Mouse (Mus musculus) olfactory bulb, adult 2 months (tissue): ENCODE measurements around the gene Mafg. TPM values are rescaled to one million over a fixed set of nuclear protein-coding genes. Genes with fewer than 3 reads are reported as not detected.

ENCODE experiments used
- H3K27ac ChIP-seq: fragments of 200-500 bp; 2 replicates; pipeline ENCODE4 v1.5.1; 2012; ENCODE audit warnings: low read depth, low read length; ENCODE audit not compliant: insufficient read depth
- H3K4me1 ChIP-seq: fragments of 200-500 bp; 2 replicates; pipeline ENCODE4 v1.6.1; 2012; ENCODE audit warnings: low read length; ENCODE audit not compliant: control insufficient read depth, insufficient read depth
- H3K4me3 ChIP-seq: fragments of 200-500 bp; 2 replicates; pipeline ENCODE4 v1.5.1; 2012; ENCODE audit warnings: mild to moderate bottlenecking, low read depth, low read length, moderate library complexity; ENCODE audit not compliant: insufficient read depth
- CTCF ChIP-seq: fragments of 200-500 bp; IDR thresholded peaks from 2 replicates; pipeline ENCODE4 v1.5.1; 2012; ENCODE audit warnings: low read depth, mild to moderate bottlenecking, low read length, moderate library complexity; ENCODE audit not compliant: insufficient read depth
- POLR2A ChIP-seq: fragments of 200-500 bp; IDR thresholded peaks from 2 replicates; pipeline ENCODE4 v1.6.1; 2012; ENCODE audit warnings: mild to moderate bottlenecking, low read depth, low read length, moderate library complexity; ENCODE audit not compliant: insufficient read depth
- WGBS: fragments of 180-500 bp; shearing (Covaris S2); methylation state at CpG from one replicate; pipeline ENCODE4 v1.1.7; 2018; 5-methylcytosine and 5-hydroxymethylcytosine counted together
- polyA plus RNA-seq: library from polyadenylated mRNA; stranded (reverse); fragments of >200 nt; gene quantifications from 2 replicates; pipeline ENCODE4 v1.2.4, GENCODE M21; 2012; ENCODE audit warnings: low replicate concordance; ENCODE audit not compliant: missing spikeins, insufficient read depth, insufficient read length

The Mafg gene
- polyA plus RNA-seq, 1 experiment: not detected

GRCm38 (mm10) chr11:120647047-120647830 lies 13.8 kb upstream of the Mafg start:
- peaks cover 27% of the 10 kb centered on the region for H3K4me1 ChIP-seq
- TF ChIP-seq CTCF: no peak
- no peak for TF ChIP-seq POLR2A
- H3K27ac ChIP-seq: peak overlapping the region; percentile 97
- WGBS: 83% methylated on average over 35 of the region's 35 CpGs
- peak overlapping the region; percentile 75 for H3K4me3 ChIP-seq

- Histone ChIP-seq H3K4me1 (peaks cover 27% of the 10 kb centered on the region), H3K4me3 (peak within 1 kb of the TSS; percentile 55), H3K27ac (no peak within 1 kb of the TSS)
- TF ChIP-seq CTCF (no peak), POLR2A (no peak)
- WGBS: 0% methylated on average over 15 of the region's 15 CpGs
Observed at GRCm38 (mm10) chr11:120643601-120643987, 10.2 kb upstream of the Mafg start, which contains the start of gene Pycr1. Gene Pycr1 (minus strand): TSS chr11:120643769.

GRCm38 (mm10) chr11:120642939-120643600 lies 9.7 kb upstream of the Mafg start:
- TF ChIP-seq POLR2A (no peak), CTCF (no peak)
- H3K4me3 ChIP-seq: peak overlapping the region; percentile 55
- no peak overlapping the region for H3K27ac ChIP-seq
- WGBS: 1% methylated on average over 18 of the region's 18 CpGs
- peaks cover 27% of the 10 kb centered on the region for H3K4me1 ChIP-seq

GRCm38 (mm10) chr11:120641869-120642268 lies 8.5 kb upstream of the Mafg start:
- no peak overlapping the region for H3K27ac ChIP-seq
- WGBS: 92% methylated on average over 8 of the region's 8 CpGs
- peaks cover 16% of the 10 kb centered on the region for H3K4me1 ChIP-seq
- TF ChIP-seq CTCF: no peak
- TF ChIP-seq POLR2A: no peak
- H3K4me3 ChIP-seq: no peak overlapping the region

GRCm38 (mm10) chr11:120641255-120641654 lies 7.9 kb upstream of the Mafg start:
- TF ChIP-seq CTCF: no peak
- no peak for TF ChIP-seq POLR2A
- H3K4me1 ChIP-seq: peaks cover 12% of the 10 kb centered on the region
- 71% methylated on average over 9 of the region's 9 CpGs for WGBS
- no peak overlapping the region for H3K27ac ChIP-seq
- H3K4me3 ChIP-seq: no peak overlapping the region

GRCm38 (mm10) chr11:120634810-120635209 lies 1.4 kb upstream of the Mafg start:
- Histone ChIP-seq H3K4me1 (peaks cover 26% of the 10 kb centered on the region), H3K27ac (no peak overlapping the region), H3K4me3 (no peak overlapping the region)
- WGBS: 75% methylated on average over 5 of the region's 5 CpGs
- TF ChIP-seq CTCF (no peak), POLR2A (no peak)

GRCm38 (mm10) chr11:120632559-120633519 lies 561 bp downstream of the Mafg start:
- TF ChIP-seq POLR2A: 0 out of 2 replicates have a peak, but pooled peaks have one; percentile 7
- TF ChIP-seq CTCF: no peak
- Histone ChIP-seq H3K4me3 (peak overlapping the region; percentile 97), H3K27ac (peak overlapping the region; percentile 82), H3K4me1 (peaks cover 37% of the 10 kb centered on the region)
- WGBS: 2% methylated on average over 115 of the region's 116 CpGs

- Histone ChIP-seq H3K4me1 (peaks cover 44% of the 10 kb centered on the region), H3K27ac (peak overlapping the region; percentile 82; the same call in 1 of the 2 replicates), H3K4me3 (peak overlapping the region; percentile 97)
- no peak for TF ChIP-seq CTCF
- TF ChIP-seq POLR2A: no peak
- 51% methylated on average over 4 of the region's 4 CpGs for WGBS
Observed at GRCm38 (mm10) chr11:120631726-120632448, 1.5 kb downstream of the Mafg start.
